Mouse (Mus musculus): ENCODE data around the gene Raver1. TPM values are rescaled to one million over a fixed set of nuclear protein-coding genes. Genes with fewer than 3 reads are reported as not detected.

The Raver1 gene
- total RNA-seq (2022): 10 to 100 TPM; 26.7 to 35.4 (median 31.6) TPM

- DNase-seq (ENCODE audit: low spot score in 2 of 2): peak; percentile 97
These were observed at the start of gene Raver1, which contains the start of gene Gm38431 for GRCm38 (mm10) chr9:21091707-21092320. Gene Raver1 (minus strand): TSS chr9:21092008. Gene Gm38431 (minus strand): TSS chr9:21091997.

GRCm38 (mm10) chr9:21138386-21138785 is 46.6 kb upstream of the Raver1 start:
- no peak for DNase-seq (ENCODE audit: low spot score in 2 of 2)

GRCm38 (mm10) chr9:21137229-21137628 is 45.4 kb upstream of the Raver1 start:
- DNase-seq (ENCODE audit: low spot score in 2 of 2): peak in 1 of 2 experiments; percentile 52

- DNase-seq (ENCODE audit: low spot score in 2 of 2): no peak
These were observed 44.6 kb upstream of the Raver1 start for GRCm38 (mm10) chr9:21136401-21136800.

- no peak for DNase-seq (ENCODE audit: low spot score in 2 of 2)
These were observed 44.2 kb upstream of the Raver1 start for GRCm38 (mm10) chr9:21135941-21136381.

GRCm38 (mm10) chr9:21135329-21135890 is 43.6 kb upstream of the Raver1 start:
- no peak for DNase-seq (ENCODE audit: low spot score in 2 of 2)

- no peak for DNase-seq (ENCODE audit: low spot score in 2 of 2)
These were observed 43.0 kb upstream of the Raver1 start for GRCm38 (mm10) chr9:21134595-21135328.

GRCm38 (mm10) chr9:21133064-21133707 is 41.4 kb upstream of the Raver1 start:
- DNase-seq (ENCODE audit: low spot score in 2 of 2): no peak

GRCm38 (mm10) chr9:21132102-21132775 is 40.4 kb upstream of the Raver1 start:
- no peak for DNase-seq (ENCODE audit: low spot score in 2 of 2)

GRCm38 (mm10) chr9:21131059-21131956 is 39.5 kb upstream of the Raver1 start, which contains the start of gene Tyk2:
Gene Tyk2 (minus strand): TSS chr9:21131243.
- peak; percentile 93 to 96 for DNase-seq (ENCODE audit: low spot score in 2 of 2)

- DNase-seq (ENCODE audit: low spot score in 2 of 2): no peak
These were observed 34.4 kb upstream of the Raver1 start for GRCm38 (mm10) chr9:21126259-21126627.

- no peak for DNase-seq (ENCODE audit: low spot score in 2 of 2)
These were observed 33.9 kb upstream of the Raver1 start for GRCm38 (mm10) chr9:21125502-21126258.

- DNase-seq (ENCODE audit: low spot score in 2 of 2): no peak
These were observed 33.0 kb upstream of the Raver1 start for GRCm38 (mm10) chr9:21124837-21125236.

- no peak for DNase-seq (ENCODE audit: low spot score in 2 of 2)
These were observed 29.7 kb upstream of the Raver1 start for GRCm38 (mm10) chr9:21121483-21121882.

GRCm38 (mm10) chr9:21117073-21117472 is 25.3 kb upstream of the Raver1 start:
- no peak for DNase-seq (ENCODE audit: low spot score in 2 of 2)

GRCm38 (mm10) chr9:21115105-21115504 is 23.3 kb upstream of the Raver1 start:
- no peak for DNase-seq (ENCODE audit: low spot score in 2 of 2)

GRCm38 (mm10) chr9:21114190-21114589 is 22.4 kb upstream of the Raver1 start:
- no peak for DNase-seq (ENCODE audit: low spot score in 2 of 2)

- no peak for DNase-seq (ENCODE audit: low spot score in 2 of 2)
These were observed 21.9 kb upstream of the Raver1 start for GRCm38 (mm10) chr9:21113751-21114150.

- DNase-seq (ENCODE audit: low spot score in 2 of 2): no peak
These were observed 15.9 kb upstream of the Raver1 start for GRCm38 (mm10) chr9:21107607-21108237.

Measured in layer of hippocampus, adult 8-10 months (tissue).